Mouse (Mus musculus) heart, postnatal 0 days (tissue): ENCODE data around the gene Sapcd1. TPM values are rescaled to one million over a fixed set of nuclear protein-coding genes. Genes with fewer than 3 reads are reported as not detected.

Experiments
- ATAC-seq: fragments of 200-750 bp; cut with Nextera tagmentation; 2 replicates; pipeline ENCODE4 v1.8.0; 2017; ENCODE audit warnings: low read depth, moderate number of reproducible peaks, moderate library complexity; ENCODE audit not compliant: insufficient read depth
- DNase-seq: peaks from one replicate; pipeline ENCODE4 v3.0.0-alpha.2; 2016; ENCODE audit warnings: low spot score
- H3K27ac ChIP-seq: fragments of 300-500 bp; sonication (generic); 2 replicates; pipeline ENCODE4 v1.5.1; 2014; ENCODE audit warnings: low read depth, mild to moderate bottlenecking
- H3K27me3 ChIP-seq: fragments of 300-500 bp; sonication (generic); 2 replicates; pipeline ENCODE4 v1.6.1; 2014; ENCODE audit warnings: low read length, mixed read lengths; ENCODE audit not compliant: control insufficient read depth, insufficient read depth
- H3K36me3 ChIP-seq: fragments of 300-500 bp; sonication (generic); replicated peaks from 2 replicates; pipeline ENCODE4 v1.6.1; 2014; ENCODE audit warnings: low read length, mixed read lengths; ENCODE audit not compliant: control insufficient read depth, insufficient read depth
- H3K4me1 ChIP-seq: fragments of 300-500 bp; sonication (generic); 2 replicates; pipeline ENCODE4 v1.6.1; 2014; ENCODE audit warnings: antibody characterized with exemption; ENCODE audit not compliant: control insufficient read depth, insufficient read depth
- H3K4me2 ChIP-seq: fragments of 300-500 bp; sonication (generic); 2 replicates; pipeline ENCODE4 v1.6.1; 2014; ENCODE audit warnings: low read depth, mild to moderate bottlenecking, low read length, moderate library complexity
- H3K4me3 ChIP-seq: fragments of 300-500 bp; sonication (generic); 2 replicates; pipeline ENCODE4 v1.5.1; 2014; ENCODE audit warnings: low read depth, low read length
- H3K9ac ChIP-seq: fragments of 300-500 bp; sonication (generic); replicated peaks from 2 replicates; pipeline ENCODE4 v1.6.1; 2014; ENCODE audit warnings: low read depth, low read length, mixed read lengths
- H3K9me3 ChIP-seq: fragments of 300-500 bp; sonication (generic); replicated peaks from 2 replicates; pipeline ENCODE4 v1.6.1; 2016; ENCODE audit warnings: low read length; ENCODE audit not compliant: control insufficient read depth
- CTCF ChIP-seq: IDR thresholded peaks from 2 replicates; pipeline ENCODE4 v1.5.1; 2016; ENCODE audit warnings: antibody characterized with exemption, control low read depth, low read depth
- EP300 ChIP-seq: IDR thresholded peaks from 2 replicates; pipeline ENCODE4 v1.6.1; 2016; ENCODE audit warnings: antibody characterized with exemption, low read depth
- WGBS: fragments of 180-500 bp; shearing (Covaris S2); extraction: QIAGEN DNeasy Blood & Tissue Kit; methylation state at CpG from one replicate; pipeline ENCODE4 v1.1.7; 2014; 5-methylcytosine and 5-hydroxymethylcytosine counted together
- polyA plus RNA-seq: library from polyadenylated mRNA; unstranded; fragments of >200 nt; fragmentation: Nextera tagmentation; extraction: Ambion mirVana; gene quantifications from 2 replicates; pipeline ENCODE4 v1.2.1, GENCODE M21; 2015
- total RNA-seq: library from RNA; depleted of rRNA; stranded (reverse); fragments of >200 nt; gene quantifications from 2 replicates; pipeline ENCODE4 v1.2.3, GENCODE M21; 2014; ENCODE audit warnings: low replicate concordance

Gene Sapcd1
- total and polyA plus RNA-seq, 2 experiments from 2014 or later: 1.2 to 2.1 TPM

- H3K9me3 ChIP-seq: no peaks in the 10 kb centered on the region
- no peak for TF ChIP-seq EP300
- no peak for TF ChIP-seq CTCF
- H3K36me3 ChIP-seq: peaks cover 38% of the 10 kb centered on the region
- H3K4me2 ChIP-seq: no peak overlapping the region
- 86% methylated on average over 10 of the region's 10 CpGs for WGBS
- ATAC-seq (no peak), DNase-seq (no peak)
- H3K27me3 ChIP-seq: no peaks in the 10 kb centered on the region
- H3K4me3 ChIP-seq: no peak overlapping the region
- peaks cover 12% of the 10 kb centered on the region for H3K4me1 ChIP-seq
- H3K9ac ChIP-seq: no peak overlapping the region
- no peak overlapping the region for H3K27ac ChIP-seq
These were observed 22.7 kb downstream of the Sapcd1 start for GRCm38 (mm10) chr17:35005158-35005557.

- Histone ChIP-seq H3K9me3 (no peaks in the 10 kb centered on the region), H3K4me2 (no peak overlapping the region), H3K36me3 (peaks cover 31% of the 10 kb centered on the region), H3K9ac (no peak overlapping the region), H3K4me3 (no peak overlapping the region), H3K27me3 (no peaks in the 10 kb centered on the region), H3K27ac (no peak overlapping the region), H3K4me1 (peaks cover 21% of the 10 kb centered on the region)
- no peak for ATAC-seq
- 91% methylated on average over 17 of the region's 17 CpGs for WGBS
- no peak for DNase-seq
- TF ChIP-seq EP300 (no peak), CTCF (no peak)
These were observed 23.6 kb downstream of the Sapcd1 start for GRCm38 (mm10) chr17:35004075-35004717.

- Histone ChIP-seq H3K9ac (no peak overlapping the region), H3K4me1 (peaks cover 29% of the 10 kb centered on the region), H3K27me3 (no peaks in the 10 kb centered on the region), H3K4me3 (no peak overlapping the region), H3K9me3 (no peaks in the 10 kb centered on the region), H3K4me2 (peak overlapping the region; percentile 98), H3K27ac (no peak overlapping the region), H3K36me3 (peaks cover 35% of the 10 kb centered on the region)
- DNase-seq (no peak), ATAC-seq (no peak)
- 60% methylated on average over 9 of the region's 9 CpGs for WGBS
- no peak for TF ChIP-seq EP300
These were observed 24.6 kb downstream of the Sapcd1 start for GRCm38 (mm10) chr17:35003022-35003838.

GRCm38 (mm10) chr17:35002153-35002865, 25.5 kb downstream of the Sapcd1 start:
- H3K27ac ChIP-seq: peak overlapping the region; percentile 99
- H3K4me1 ChIP-seq: peaks cover 29% of the 10 kb centered on the region
- TF ChIP-seq CTCF (no peak), EP300 (no peak)
- peak overlapping the region; percentile 88 for H3K9ac ChIP-seq
- ATAC-seq: no peak
- H3K9me3 ChIP-seq: no peaks in the 10 kb centered on the region
- peaks cover 36% of the 10 kb centered on the region for H3K36me3 ChIP-seq
- 9% methylated on average over 12 of the region's 12 CpGs for whole genome bisulfite sequencing
- H3K27me3 ChIP-seq: no peaks in the 10 kb centered on the region
- DNase-seq: peak; percentile 36
- peak overlapping the region; percentile 98 for H3K4me2 ChIP-seq
- H3K4me3 ChIP-seq: peak overlapping the region; percentile 97

GRCm38 (mm10) chr17:35001452-35002152, 26.2 kb downstream of the Sapcd1 start:
- DNase-seq (peak; percentile 24), ATAC-seq (no peak)
- peaks cover 29% of the 10 kb centered on the region for H3K4me1 ChIP-seq
- H3K36me3 ChIP-seq: peaks cover 36% of the 10 kb centered on the region
- WGBS: 1% methylated on average over 35 of the region's 35 CpGs
- no peaks in the 10 kb centered on the region for H3K27me3 ChIP-seq
- H3K9ac ChIP-seq: peak overlapping the region; percentile 88
- H3K9me3 ChIP-seq: no peaks in the 10 kb centered on the region
- TF ChIP-seq EP300 (no peak), CTCF (no peak)
- H3K27ac ChIP-seq: peak overlapping the region; percentile 99
- H3K4me2 ChIP-seq: peak overlapping the region; percentile 98
- peak overlapping the region; percentile 97 for H3K4me3 ChIP-seq
